Mouse (Mus musculus) heart, embryonic 13.5 days (tissue): ENCODE measurements around the gene Pthlh. TPM values are rescaled to one million over a fixed set of nuclear protein-coding genes. Genes with fewer than 3 reads are reported as not detected.
"Not testable (repeated sequence)": the region's sequence is repeated elsewhere in the genome, so short reads cannot be mapped to it uniquely, and the experiment has no call there.

Experiments used
- ATAC-seq: fragments of 200-750 bp; cut with Nextera tagmentation; 2 replicates; pipeline ENCODE4 v1.8.0; 2017; ENCODE audit warnings: moderate TSS enrichment; ENCODE audit not compliant: insufficient number of reproducible peaks, low FRiP score, low TSS enrichment; ENCODE audit errors: extremely low read depth
- H3K27ac ChIP-seq: fragments of 300-500 bp; sonication (generic); replicated peaks from 2 replicates; pipeline ENCODE4 v1.5.1; 2015; ENCODE audit warnings: moderate library complexity, mild to moderate bottlenecking, inconsistent platforms
- H3K27me3 ChIP-seq: fragments of 300-500 bp; sonication (generic); replicated peaks from 2 replicates; pipeline ENCODE4 v1.6.1; 2015; ENCODE audit warnings: mild to moderate bottlenecking, inconsistent platforms
- H3K36me3 ChIP-seq: fragments of 300-500 bp; sonication (generic); 2 replicates; pipeline ENCODE4 v1.6.1; 2015; ENCODE audit warnings: mild to moderate bottlenecking, inconsistent platforms
- H3K4me1 ChIP-seq: fragments of 300-500 bp; sonication (generic); 2 replicates; pipeline ENCODE4 v1.6.1; 2015; ENCODE audit warnings: inconsistent platforms
- H3K4me2 ChIP-seq: fragments of 300-500 bp; sonication (generic); 2 replicates; pipeline ENCODE4 v1.6.1; 2015; ENCODE audit warnings: inconsistent platforms, mild to moderate bottlenecking, moderate library complexity
- H3K4me3 ChIP-seq: fragments of 300-500 bp; sonication (generic); 2 replicates; pipeline ENCODE4 v1.5.1; 2015; ENCODE audit warnings: moderate library complexity, mild to moderate bottlenecking, inconsistent platforms
- H3K9ac ChIP-seq: fragments of 300-500 bp; sonication (generic); 2 replicates; pipeline ENCODE4 v1.6.1; 2015; ENCODE audit warnings: inconsistent platforms, mild to moderate bottlenecking, moderate library complexity
- H3K9me3 ChIP-seq: fragments of 300-500 bp; sonication (generic); 2 replicates; pipeline ENCODE4 v1.6.1; 2016; ENCODE audit warnings: inconsistent platforms
- WGBS: fragments of 180-500 bp; shearing (Covaris S2); methylation state at CpG from one replicate; pipeline ENCODE4 v1.1.7; 2015; ENCODE audit warnings: mixed read lengths; 5-methylcytosine and 5-hydroxymethylcytosine counted together
- polyA plus RNA-seq: library from polyadenylated mRNA; unstranded; fragments of >200 nt; fragmentation: Nextera tagmentation; extraction: Ambion mirVana; gene quantifications from 2 replicates; pipeline ENCODE4 v1.2.1, GENCODE M21; 2015

Pthlh gene
- polyA plus RNA-seq: 2.4 and 2.7 TPM in 2 replicates

GRCm38 (mm10) chr6:147263587-147264565, at the start of gene Pthlh:
Pthlh (minus strand) TSS chr6:147264183.
- Histone ChIP-seq H3K27ac (no peak within 1 kb of the TSS), H3K4me1 (peaks cover 15% of the 10 kb centered on the region), H3K4me3 (peak within 1 kb of the TSS; percentile 58), H3K4me2 (peak within 1 kb of the TSS; percentile 96), H3K9ac (peak within 1 kb of the TSS; percentile 74), H3K36me3 (no peaks in the 10 kb centered on the region), H3K27me3 (peaks cover 86% of the 10 kb centered on the region), H3K9me3 (no peaks in the 10 kb centered on the region)
- WGBS: 1% methylated on average over 68 of the region's 68 CpGs
- peak; percentile 31; the same call in 1 of the 2 replicates for ATAC-seq

GRCm38 (mm10) chr6:147313331-147313730, 49.3 kb upstream of the Pthlh start:
- Histone ChIP-seq H3K4me3 (no peak overlapping the region), H3K4me1 (no peaks in the 10 kb centered on the region), H3K27ac (no peak overlapping the region), H3K27me3 (no peaks in the 10 kb centered on the region; the same call in 1 of the 2 replicates), H3K4me2 (no peak overlapping the region), H3K9ac (no peak overlapping the region), H3K9me3 (no peaks in the 10 kb centered on the region), H3K36me3 (no peaks in the 10 kb centered on the region)
- ATAC-seq: no peak

- Histone ChIP-seq H3K4me3 (no peak overlapping the region), H3K9me3 (no peaks in the 10 kb centered on the region), H3K27ac (no peak overlapping the region), H3K4me1 (no peaks in the 10 kb centered on the region), H3K9ac (no peak overlapping the region), H3K27me3 (no peaks in the 10 kb centered on the region; the same call in 1 of the 2 replicates), H3K36me3 (no peaks in the 10 kb centered on the region), H3K4me2 (no peak overlapping the region)
- 77% methylated on average over 7 of the region's 7 CpGs for WGBS
- ATAC-seq: no peak
Measured at GRCm38 (mm10) chr6:147310435-147310978, 46.5 kb upstream of the Pthlh start.

GRCm38 (mm10) chr6:147310035-147310434, 46.1 kb upstream of the Pthlh start:
- Histone ChIP-seq H3K9me3 (no peaks in the 10 kb centered on the region), H3K4me2 (no peak overlapping the region), H3K27ac (no peak overlapping the region), H3K27me3 (no peaks in the 10 kb centered on the region; the same call in 1 of the 2 replicates), H3K4me3 (no peak overlapping the region), H3K9ac (no peak overlapping the region), H3K4me1 (no peaks in the 10 kb centered on the region), H3K36me3 (no peaks in the 10 kb centered on the region)
- ATAC-seq: no peak; the same call in 1 of the 2 replicates
- WGBS: 78% methylated on average over 4 of the region's 4 CpGs

DNA sequence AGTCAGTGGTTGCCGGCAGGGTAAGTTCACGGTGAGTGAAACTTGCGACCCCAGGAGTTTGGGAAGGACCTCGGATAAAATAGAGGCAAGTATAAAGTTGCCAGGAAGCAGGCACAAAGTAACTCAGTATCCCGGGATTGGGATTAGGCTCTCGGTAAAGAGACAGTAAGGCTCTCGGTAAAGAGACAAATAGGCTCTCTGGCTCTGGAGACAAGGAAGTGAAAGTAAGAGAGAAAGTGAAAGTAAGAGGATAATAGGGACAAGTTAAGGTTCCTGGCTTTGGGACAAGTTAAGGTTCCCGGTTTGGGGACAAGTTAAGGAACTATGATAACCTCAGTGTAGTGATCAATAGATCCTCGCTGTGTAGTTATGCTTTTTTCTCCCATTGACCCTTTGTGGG, 40.3 kb upstream of the Pthlh start:
- H3K36me3 ChIP-seq, H3K9me3 ChIP-seq, ATAC-seq, H3K27me3 ChIP-seq, H3K9ac ChIP-seq, H3K4me3 ChIP-seq, H3K27ac ChIP-seq, H3K4me1 ChIP-seq, H3K4me2 ChIP-seq: not testable (repeated sequence)
- WGBS: 67% methylated on average over 5 of the region's 9 CpGs

- H3K9me3 ChIP-seq: 0 out of 2 replicates have a peak, but pooled peaks cover 2% of the 10 kb centered on the region
Measured at GRCm38 (mm10) chr6:147299607-147300006, 35.6 kb upstream of the Pthlh start.

GRCm38 (mm10) chr6:147279309-147279708, 15.3 kb upstream of the Pthlh start:
- Histone ChIP-seq H3K9ac (no peak overlapping the region), H3K9me3 (peaks cover 6% of the 10 kb centered on the region; the same call in 1 of the 2 replicates), H3K27ac (no peak overlapping the region), H3K4me1 (peaks cover 7% of the 10 kb centered on the region), H3K27me3 (peaks cover 12% of the 10 kb centered on the region), H3K4me3 (no peak overlapping the region), H3K4me2 (no peak overlapping the region), H3K36me3 (no peaks in the 10 kb centered on the region)
- ATAC-seq: no peak
- 69% methylated on average over 5 of the region's 5 CpGs for WGBS

More at GRCm38 (mm10) chr6:147299607-147300006, 35.6 kb upstream of the Pthlh start:
- Histone ChIP-seq H3K36me3 (no peaks in the 10 kb centered on the region), H3K4me3 (no peak overlapping the region), H3K27ac (no peak overlapping the region), H3K4me2 (no peak overlapping the region), H3K4me1 (no peaks in the 10 kb centered on the region), H3K9ac (no peak overlapping the region), H3K27me3 (no peaks in the 10 kb centered on the region)
- ATAC-seq: no peak
- 70% methylated on average over 5 of the region's 5 CpGs for WGBS

- Histone ChIP-seq H3K4me3 (no peak overlapping the region), H3K27me3 (peaks cover 72% of the 10 kb centered on the region), H3K9ac (no peak overlapping the region), H3K36me3 (no peaks in the 10 kb centered on the region), H3K4me2 (0 out of 2 replicates have a peak overlapping the region, but pooled peaks have one; percentile 14), H3K9me3 (no peaks in the 10 kb centered on the region), H3K27ac (no peak overlapping the region), H3K4me1 (peaks cover 9% of the 10 kb centered on the region)
- ATAC-seq: no peak
- WGBS: 3% methylated on average over 19 of the region's 19 CpGs
Measured at GRCm38 (mm10) chr6:147268143-147268790, 4.3 kb upstream of the Pthlh start.

GRCm38 (mm10) chr6:147266466-147266865, 2.5 kb upstream of the Pthlh start:
- Histone ChIP-seq H3K27me3 (peaks cover 87% of the 10 kb centered on the region), H3K9ac (no peak overlapping the region), H3K4me2 (no peak overlapping the region), H3K4me1 (peaks cover 15% of the 10 kb centered on the region), H3K9me3 (no peaks in the 10 kb centered on the region), H3K4me3 (no peak overlapping the region), H3K27ac (no peak overlapping the region), H3K36me3 (no peaks in the 10 kb centered on the region)
- 75% methylated on average over 6 of the region's 6 CpGs for WGBS
- no peak for ATAC-seq

GRCm38 (mm10) chr6:147263178-147263577, 805 bp downstream of the Pthlh start:
- H3K9me3 ChIP-seq: no peaks in the 10 kb centered on the region

DNA sequence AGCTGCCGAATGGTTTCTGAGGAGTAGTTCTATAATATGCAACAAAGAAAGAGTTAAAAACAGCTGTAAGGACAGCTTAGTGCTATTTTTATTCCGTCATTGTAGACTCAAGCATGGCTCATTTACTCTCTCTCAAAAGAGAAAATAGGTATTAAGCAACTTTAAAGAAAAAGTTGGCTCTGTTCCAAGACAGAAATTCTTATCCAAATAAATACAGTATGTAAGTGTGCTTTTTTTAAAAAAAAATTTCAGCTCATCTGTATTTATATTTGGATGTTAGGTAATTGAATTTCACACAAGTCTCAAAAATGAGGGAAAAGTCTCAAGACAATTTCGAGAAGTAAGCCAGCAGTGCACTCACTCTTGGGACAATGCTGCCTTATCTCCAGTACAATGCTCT, 2.4 kb downstream of the Pthlh start:
- 47% methylated on average over 3 of the region's 3 CpGs for WGBS
- Histone ChIP-seq H3K4me2 (peak overlapping the region; percentile 96; the same call in 1 of the 2 replicates), H3K9ac (no peak overlapping the region), H3K9me3 (no peaks in the 10 kb centered on the region), H3K4me1 (peaks cover 15% of the 10 kb centered on the region), H3K27me3 (peaks cover 65% of the 10 kb centered on the region), H3K27ac (no peak overlapping the region), H3K36me3 (no peaks in the 10 kb centered on the region), H3K4me3 (no peak overlapping the region)
- no peak for ATAC-seq

More at GRCm38 (mm10) chr6:147263178-147263577, 805 bp downstream of the Pthlh start:
- Histone ChIP-seq H3K27me3 (peaks cover 80% of the 10 kb centered on the region), H3K27ac (no peak overlapping the region), H3K4me2 (peak overlapping the region; percentile 96), H3K4me3 (peak overlapping the region; percentile 58), H3K36me3 (no peaks in the 10 kb centered on the region), H3K4me1 (peaks cover 15% of the 10 kb centered on the region), H3K9ac (peak overlapping the region; percentile 74)
- 0% methylated on average over 21 of the region's 21 CpGs for WGBS
- ATAC-seq: no peak
